Mouse (Mus musculus) gastrocnemius, postnatal 4 days (tissue): ENCODE measurements around the gene H60b. TPM values are rescaled to one million over a fixed set of nuclear protein-coding genes. Genes with fewer than 3 reads are reported as not detected.
"Not testable (repeated sequence)": the region's sequence is repeated elsewhere in the genome, so short reads cannot be mapped to it uniquely, and the experiment has no call there.

Experiments used
- DNase-seq, 2 experiments: peaks; one replicate each; pipeline ENCODE4 v3.0.0; 2021 to 2022; ENCODE audit warnings: low spot score in 2 of 2, mixed read lengths in 2 of 2
- total RNA-seq, 2 experiments: library from RNA; stranded (reverse); gene quantifications; 2 replicates each; pipeline ENCODE4 v1.2.3; 2021

Gene H60b
- total RNA-seq, 2 experiments from 2014 or later = 0.57 to 0.86 TPM

- DNase-seq = peak in 1 of 2 experiments; percentile 7
These were observed 114.7 kb downstream of the H60b start for GRCm38 (mm10) chr10:22272914-22273683.

DNA sequence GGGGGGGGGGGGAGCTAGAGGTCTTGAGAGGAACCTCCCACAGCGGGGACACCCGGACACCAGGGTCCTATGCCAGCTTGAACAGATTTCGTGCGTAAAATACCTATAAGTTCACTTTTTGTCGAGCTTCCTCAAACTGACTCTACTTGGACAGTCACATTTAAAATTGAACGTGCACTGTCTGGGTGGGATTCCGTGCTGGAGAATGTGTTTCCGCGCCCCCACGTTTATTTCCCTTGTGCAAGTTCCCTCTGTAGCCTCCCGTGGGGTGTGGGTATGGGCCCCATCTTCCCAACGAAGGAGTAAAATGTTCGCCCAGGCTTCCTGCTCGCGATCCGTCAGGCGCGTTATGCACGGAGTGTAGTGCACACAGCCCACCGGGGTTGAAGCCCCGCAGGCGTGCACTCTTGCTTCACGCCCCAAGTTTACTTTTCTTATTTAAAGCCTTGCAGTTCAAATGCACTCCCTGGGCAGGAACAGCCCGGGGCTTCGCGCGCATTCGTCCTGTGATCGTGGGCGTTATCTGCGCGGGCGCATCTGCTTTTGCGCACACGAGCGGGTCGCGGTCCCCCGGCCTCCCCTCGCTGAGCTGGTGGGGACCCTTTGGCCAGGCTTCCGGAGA is 115.4 kb downstream of the H60b start:
- no peak for DNase-seq

- no peak for DNase-seq
These were observed 116.2 kb downstream of the H60b start for GRCm38 (mm10) chr10:22274445-22275057.

DNA sequence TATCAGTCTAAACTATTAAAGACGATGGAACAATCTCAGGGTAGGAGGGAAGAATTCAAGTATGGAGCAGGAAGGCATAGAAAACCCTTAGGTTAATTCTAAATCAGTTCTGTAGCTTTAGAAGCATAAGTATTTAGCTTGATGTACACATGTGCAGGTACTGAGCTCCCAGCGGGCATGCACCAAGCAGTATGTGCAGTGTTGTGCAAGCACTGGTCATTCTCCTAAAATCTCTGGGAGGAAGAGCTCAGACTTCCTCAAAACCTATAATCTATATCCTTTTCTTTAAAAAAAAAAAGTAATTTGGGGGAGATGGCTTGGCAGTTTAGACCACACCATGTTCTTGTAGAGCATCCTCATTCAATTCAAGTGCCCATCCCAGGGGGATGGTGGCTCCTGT is 120.1 kb downstream of the H60b start:
- not testable (repeated sequence) for DNase-seq

- DNase-seq = no peak
These were observed 124.4 kb downstream of the H60b start for GRCm38 (mm10) chr10:22282816-22283215.

DNA sequence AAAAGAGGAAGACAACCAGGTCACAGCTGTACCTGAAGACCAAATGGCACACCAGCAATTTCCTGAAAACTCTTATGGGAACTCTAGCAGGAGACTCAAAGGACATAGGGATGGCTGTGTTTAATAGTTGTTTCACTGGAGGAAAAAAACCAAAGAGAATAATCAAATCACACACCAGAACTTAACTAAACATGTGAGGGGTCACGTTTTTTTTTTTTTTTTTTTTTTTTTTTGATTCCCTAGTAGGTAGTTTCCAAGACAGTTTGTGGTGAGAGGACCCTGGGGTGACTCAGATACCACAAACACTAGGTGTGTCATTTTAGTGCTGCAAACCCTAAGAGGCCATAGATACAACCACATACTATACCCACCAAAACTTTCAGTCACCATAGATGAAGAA is 137.3 kb downstream of the H60b start:
- DNase-seq = no peak

- DNase-seq = no peak
These were observed 138.8 kb downstream of the H60b start for GRCm38 (mm10) chr10:22297033-22297762.

DNA sequence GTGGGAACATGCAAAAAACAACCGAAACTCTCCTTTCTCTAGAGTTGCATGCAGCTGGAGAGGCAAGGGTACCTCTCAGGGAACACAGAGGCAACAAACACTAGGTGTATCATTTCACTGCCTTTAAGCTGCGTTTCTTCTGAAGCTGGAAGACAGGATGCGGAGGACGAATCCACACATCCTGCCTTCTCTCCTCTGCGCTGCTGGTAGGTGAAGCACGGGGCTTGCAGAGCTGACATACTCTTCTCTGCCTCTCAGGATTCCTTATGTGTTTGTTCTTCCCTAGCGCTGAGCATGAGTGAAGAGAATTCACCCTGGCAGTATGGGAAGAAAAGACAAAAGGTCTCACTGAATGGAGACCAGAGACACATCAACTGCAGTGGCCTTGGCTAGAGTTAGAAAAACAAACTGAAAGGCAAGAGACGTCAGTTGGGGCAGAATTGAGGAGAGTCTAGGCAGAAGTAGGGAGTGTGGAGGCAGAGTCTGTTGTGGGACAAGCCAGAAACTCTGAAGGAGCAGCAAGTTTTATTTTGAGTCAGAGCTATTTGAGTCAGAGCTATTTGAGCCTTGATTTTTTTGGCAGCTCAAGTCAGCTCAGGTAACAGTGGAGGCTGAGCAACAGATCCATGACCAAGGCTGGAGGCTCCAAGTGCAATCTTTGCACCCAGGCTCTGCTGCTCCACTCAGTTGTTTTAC is 139.5 kb downstream of the H60b start:
- DNase-seq = no peak

DNA sequence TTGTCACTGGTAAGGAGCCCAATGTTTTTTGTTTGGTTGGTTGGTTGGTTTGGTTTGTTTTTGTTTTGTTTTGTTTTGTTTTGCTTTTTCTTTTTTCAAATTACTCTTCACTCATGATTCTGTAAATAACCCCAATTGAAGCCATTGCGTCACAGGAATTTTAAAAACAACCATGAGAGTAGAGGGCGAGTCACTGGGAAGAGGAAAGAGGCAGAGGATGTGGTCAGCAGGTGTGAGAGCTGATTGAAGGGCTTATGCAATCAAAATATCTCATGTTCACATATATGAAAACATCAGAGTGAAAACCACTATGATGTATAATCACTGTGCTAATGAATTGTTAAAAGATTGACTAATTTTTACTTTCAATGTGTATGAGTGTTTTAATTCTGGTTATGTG is 140.9 kb downstream of the H60b start:
- DNase-seq = no peak

DNA sequence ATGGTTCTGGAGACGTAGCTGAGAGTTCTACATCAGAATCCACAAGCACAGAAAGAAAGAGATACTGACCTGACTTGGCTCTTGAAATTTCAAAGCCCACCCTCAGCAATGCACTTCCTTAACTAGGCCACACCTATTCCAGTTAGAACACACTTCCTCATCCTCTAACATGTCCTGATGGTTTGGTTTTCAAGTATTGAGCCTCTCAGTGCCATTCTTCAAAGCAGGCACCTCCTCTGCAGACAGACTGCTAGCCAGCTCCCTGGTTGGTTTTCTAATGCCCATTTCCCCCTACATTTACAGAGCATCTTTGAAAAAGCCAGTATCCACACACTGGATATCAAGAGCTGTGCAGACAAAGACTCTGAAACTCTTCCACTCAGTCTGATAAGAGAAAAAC is 143.3 kb downstream of the H60b start:
- DNase-seq = no peak

DNA sequence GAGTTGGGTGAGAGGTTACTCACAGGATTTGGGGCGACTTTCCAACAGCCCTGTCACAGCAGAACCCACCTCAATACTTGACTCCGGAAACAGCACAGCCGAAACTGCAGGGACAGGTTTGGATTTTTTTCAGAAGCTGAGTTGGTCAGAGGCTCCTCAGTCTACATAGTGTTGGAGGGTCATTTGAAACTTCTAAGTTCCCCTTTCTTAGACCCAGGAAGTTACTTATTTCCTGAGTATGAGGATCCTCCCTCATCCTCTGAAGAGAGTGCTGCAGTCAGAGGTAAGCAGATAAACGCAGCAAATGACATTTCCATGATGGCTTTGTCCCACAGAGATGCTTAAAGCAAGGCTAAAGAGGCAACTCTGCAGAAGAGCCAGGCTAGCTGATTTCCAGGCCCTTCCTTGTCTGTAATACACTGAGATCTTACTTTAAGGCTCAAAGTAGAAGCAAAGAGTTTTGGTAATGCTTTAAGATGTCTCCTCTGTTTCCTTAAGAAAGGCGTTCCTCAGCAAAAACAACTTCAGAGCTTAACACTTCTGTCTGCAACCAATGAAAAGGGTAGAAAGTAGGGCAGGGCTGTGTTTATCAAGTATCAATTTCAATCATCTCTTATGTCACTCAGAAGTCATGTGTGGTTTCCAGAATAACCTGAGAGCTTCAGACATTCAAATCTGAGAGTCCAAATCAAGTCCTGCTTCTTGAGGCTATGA is 144.1 kb downstream of the H60b start:
- no peak for DNase-seq

DNA sequence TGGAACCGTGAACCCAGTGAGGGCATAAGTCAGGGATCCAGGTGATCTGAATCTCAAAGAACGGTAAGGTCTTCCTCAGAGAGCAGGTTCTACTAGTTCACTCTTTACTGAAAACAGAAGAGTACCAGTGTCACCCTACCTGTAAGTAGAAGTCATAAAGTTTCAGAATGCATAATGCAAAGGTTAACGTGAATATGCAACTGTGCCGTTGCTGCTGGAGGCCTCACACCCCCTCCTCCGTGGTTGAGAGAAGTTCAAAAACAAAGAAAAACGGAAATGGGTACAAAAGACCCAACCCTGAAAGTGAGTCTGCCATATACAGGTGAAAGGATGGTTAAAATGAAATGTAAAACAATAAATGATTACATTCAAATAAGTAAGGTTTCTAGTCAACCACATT is 145.3 kb downstream of the H60b start:
- no peak for DNase-seq

DNA sequence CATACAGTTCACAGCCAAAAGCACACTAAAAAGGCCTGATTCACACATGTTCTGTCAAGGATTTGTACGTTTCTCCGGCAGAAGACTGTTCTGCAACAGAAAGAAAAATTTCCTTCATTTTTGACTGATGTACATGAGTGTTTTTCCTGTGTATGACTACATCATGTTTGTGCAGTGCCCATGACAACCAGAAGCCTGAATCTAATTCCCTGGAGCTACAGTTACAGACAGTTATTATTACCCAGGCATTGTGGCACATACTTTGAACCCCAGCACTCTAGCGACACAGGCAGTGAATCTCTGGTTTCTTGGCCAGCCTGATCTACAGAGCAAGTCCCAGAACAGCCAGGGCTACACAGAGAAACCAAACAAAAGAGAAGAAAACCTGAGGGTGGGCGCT is 147.4 kb downstream of the H60b start:
- DNase-seq = no peak

DNA sequence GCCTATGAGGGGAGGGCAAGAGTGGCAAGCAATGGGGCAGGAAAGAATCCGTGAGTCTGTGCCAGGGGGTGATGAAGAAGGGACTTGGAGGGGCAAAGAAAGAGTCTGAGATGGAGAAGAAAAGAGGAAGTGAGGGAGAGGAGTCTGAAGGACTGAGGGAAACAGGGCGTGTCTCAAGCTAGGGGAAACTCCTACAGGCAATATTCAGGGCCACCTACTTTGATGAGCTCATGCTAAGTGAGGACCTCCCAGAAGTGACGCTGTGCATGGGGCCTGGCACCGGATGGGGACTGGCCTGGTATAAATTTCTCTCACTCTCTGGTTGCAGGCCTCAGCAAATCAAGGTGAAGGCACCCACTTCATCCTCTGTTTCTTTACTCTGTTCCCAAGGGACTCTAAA is 148.1 kb downstream of the H60b start:
- DNase-seq = no peak

- no peak for DNase-seq
These were observed 149.8 kb downstream of the H60b start for GRCm38 (mm10) chr10:22308221-22308620.

DNA sequence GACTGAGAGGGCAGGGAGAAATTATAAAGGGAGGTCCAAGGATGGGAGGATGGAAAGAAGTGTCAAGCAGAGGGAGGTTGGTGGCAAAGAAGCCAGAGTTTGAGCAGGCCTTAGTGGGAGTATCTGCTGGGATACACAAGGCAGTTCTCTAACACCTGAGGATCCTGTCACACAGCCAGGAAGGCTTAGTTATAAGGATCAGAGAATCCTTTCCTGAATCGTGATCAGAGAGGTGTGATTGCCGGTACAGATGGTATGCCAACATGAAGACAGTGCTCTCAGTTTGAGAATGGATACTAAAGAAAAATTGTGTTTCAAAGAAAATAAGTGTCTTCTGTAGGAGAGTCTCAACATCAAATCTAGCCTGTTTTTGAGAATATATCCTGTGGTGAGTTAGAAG is 164.5 kb downstream of the H60b start:
- DNase-seq = no peak
